Mouse (Mus musculus): Measurements from ENCODE around the gene Edc3.

- TF ChIP-seq CTCF (IDR thresholded peaks at IDR 0.05; ENCODE audit: low read depth, low read length) (peak; percentile 49), POLR2A (IDR thresholded peaks at IDR 0.05; ENCODE audit: borderline replicate concordance, low read depth, low read length) (no peak)
These were observed 50.9 kb downstream of the Edc3 start for GRCm38 (mm10) chr9:57759289-57759688.
